ENCODE assay signal across 8 mouse cellular contexts in genomic region chr17:34263068-34263467, GRCm38 (mm10). TPM values are rescaled to one million over a fixed set of nuclear protein-coding genes. Genes with fewer than 3 reads are reported as not detected.
DNase-seq lines count a peak whose midpoint lies in the region; ATAC-seq lines count a peak whose summit lies in the region.

No protein-coding gene starts in this region.

- H3K27ac ChIP-seq in embryonic facial prominence, embryonic 11.5 days (replicated peaks; ENCODE audit: low read depth, low read length), result no peak overlapping the region
- H3K27ac ChIP-seq in heart, embryonic 10.5 days, result no peak overlapping the region
- H3K27ac ChIP-seq in limb, embryonic 13.5 days, result no peak overlapping the region
- no peak overlapping the region for H3K27ac ChIP-seq in midbrain, embryonic 14.5 days (replicated peaks; ENCODE audit: low read depth, low read length)

- WGBS in embryonic facial prominence, embryonic 11.5 days, result 0% methylated on average over 8 of the region's 8 CpGs
- 0% methylated on average over 8 of the region's 8 CpGs for WGBS in heart, embryonic 10.5 days
- WGBS in limb, embryonic 13.5 days, result 0% methylated on average over 8 of the region's 8 CpGs
- WGBS in midbrain, embryonic 14.5 days, result under 1% methylated on average over 8 of the region's 8 CpGs

- ATAC-seq in embryonic facial prominence, embryonic 11.5 days (replicated peaks; ENCODE audit: insufficient number of reproducible peaks, low FRiP score, low TSS enrichment, low read depth), result peak; percentile 76
- peak; percentile 88 for ATAC-seq in limb, embryonic 13.5 days (ENCODE audit: low FRiP score, low read depth)
- ATAC-seq in midbrain, embryonic 14.5 days (ENCODE audit: low FRiP score, low TSS enrichment), result peak; percentile 78

- no peaks in the 10 kb centered on the region; the same call in none of the 2 replicates for H3K4me1 ChIP-seq in embryonic facial prominence, embryonic 11.5 days (ENCODE audit: control insufficient read depth, insufficient read depth, low read length)
- H3K4me1 ChIP-seq in heart, embryonic 10.5 days, result peaks cover 17% of the 10 kb centered on the region
- H3K4me1 ChIP-seq in limb, embryonic 13.5 days, result peaks cover 18% of the 10 kb centered on the region
- peaks cover 8% of the 10 kb centered on the region; the same call in 1 of the 2 replicates for H3K4me1 ChIP-seq in midbrain, embryonic 14.5 days (ENCODE audit: control insufficient read depth, insufficient read depth, low read length)

- H3K27me3 ChIP-seq in embryonic facial prominence, embryonic 11.5 days (ENCODE audit: control insufficient read depth, insufficient read depth, low read length), result peaks cover 13% of the 10 kb centered on the region
- H3K27me3 ChIP-seq in heart, embryonic 10.5 days (ENCODE audit: insufficient read depth, poor library complexity, severe bottlenecking), result peaks cover 34% of the 10 kb centered on the region
- H3K27me3 ChIP-seq in limb, embryonic 13.5 days, result peaks cover 56% of the 10 kb centered on the region
- H3K27me3 ChIP-seq in midbrain, embryonic 14.5 days (ENCODE audit: control insufficient read depth, insufficient read depth, low read length), result peaks cover 22% of the 10 kb centered on the region

- no peak overlapping the region for H3K9ac ChIP-seq in embryonic facial prominence, embryonic 11.5 days (replicated peaks; ENCODE audit: low read length)
- no peak overlapping the region for H3K9ac ChIP-seq in limb, embryonic 13.5 days
- H3K9ac ChIP-seq in midbrain, embryonic 14.5 days (replicated peaks; ENCODE audit: low read length), result 0 out of 2 replicates have a peak overlapping the region, but pooled peaks have one; percentile 26

- H3K9me3 ChIP-seq in embryonic facial prominence, embryonic 11.5 days (replicated peaks; ENCODE audit: control insufficient read depth, low read length), result no peaks in the 10 kb centered on the region
- H3K9me3 ChIP-seq in heart, embryonic 10.5 days, result no peaks in the 10 kb centered on the region
- no peaks in the 10 kb centered on the region for H3K9me3 ChIP-seq in limb, embryonic 13.5 days
- no peaks in the 10 kb centered on the region for H3K9me3 ChIP-seq in midbrain, embryonic 14.5 days (ENCODE audit: control insufficient read depth, low read length)

- peak overlapping the region; percentile 96 for H3K4me2 ChIP-seq in embryonic facial prominence, embryonic 11.5 days (ENCODE audit: low read depth, low read length)
- peak overlapping the region; percentile 96 for H3K4me2 ChIP-seq in limb, embryonic 13.5 days (replicated peaks)
- H3K4me2 ChIP-seq in midbrain, embryonic 14.5 days (ENCODE audit: low read length), result peak overlapping the region; percentile 96

- H3K36me3 ChIP-seq in embryonic facial prominence, embryonic 11.5 days (replicated peaks; ENCODE audit: control insufficient read depth, insufficient read depth, low read depth, low read length), result no peaks in the 10 kb centered on the region
- H3K36me3 ChIP-seq in heart, embryonic 10.5 days, result no peaks in the 10 kb centered on the region
- no peaks in the 10 kb centered on the region for H3K36me3 ChIP-seq in limb, embryonic 13.5 days
- no peaks in the 10 kb centered on the region for H3K36me3 ChIP-seq in midbrain, embryonic 14.5 days (ENCODE audit: control insufficient read depth, insufficient read depth, low read length)

- peak overlapping the region; percentile 31 for H3K4me3 ChIP-seq in embryonic facial prominence, embryonic 11.5 days (ENCODE audit: low read depth, low read length)
- H3K4me3 ChIP-seq in heart, embryonic 10.5 days, result peak overlapping the region; percentile 74
- peak overlapping the region; percentile 52 for H3K4me3 ChIP-seq in limb, embryonic 13.5 days
- H3K4me3 ChIP-seq in midbrain, embryonic 14.5 days (replicated peaks; ENCODE audit: low read depth, low read length), result peak overlapping the region; percentile 50

- DNase-seq in 3T3-L1 (ENCODE audit: low read depth, low spot score), result peak; percentile 69
- DNase-seq in adrenal gland, postnatal 14 days, result peak; percentile 75
- peak; percentile 91 for DNase-seq in embryonic facial prominence, embryonic 11.5 days (ENCODE audit: low spot score)
- peak; percentile 81 for DNase-seq in heart, embryonic 10.5 days (ENCODE audit: low spot score)
- DNase-seq in kidney, adult 9 months, result peak; percentile 88
- DNase-seq in midbrain, embryonic 14.5 days, result peak; percentile 92
- DNase-seq in spleen, postnatal 10 days (ENCODE audit: low spot score in 2 of 2), result peak; percentile 59 to 75

RNA-seq across cellular contexts. Expression of gene H2-Ab1, which starts 5.6 kb away (rescaled TPM):
- total RNA-seq in adrenal gland, postnatal 14 days (2021), result 19.8 and 71.0 TPM in 2 replicates
- polyA plus RNA-seq in embryonic facial prominence, embryonic 11.5 days (2014; fragmentation: Nextera tagmentation; extraction: Ambion mirVana), result 3.5 and 3.8 TPM in 2 replicates
- polyA plus RNA-seq in heart, embryonic 10.5 days (2016; fragmentation: Nextera tagmentation; extraction: Ambion mirVana), result 13.2 and 14.6 TPM in 2 replicates
- 2.9 and 4.2 TPM in 2 replicates for polyA plus RNA-seq in limb, embryonic 13.5 days (2015; fragmentation: Nextera tagmentation; extraction: Ambion mirVana)
- 1.1 and 2.0 TPM in 2 replicates for polyA plus RNA-seq in midbrain, embryonic 14.5 days (2014; fragmentation: Nextera tagmentation; extraction: Ambion mirVana)

RNA-seq across cellular contexts. Expression of gene H2-Ob, which starts 24.4 kb away (rescaled TPM):
- 1.3 and 16.6 TPM in 2 replicates for total RNA-seq in adrenal gland, postnatal 14 days (2021)
- polyA plus RNA-seq in embryonic facial prominence, embryonic 11.5 days (2014; fragmentation: Nextera tagmentation; extraction: Ambion mirVana), result not detected in 2 replicates
- not detected in 2 replicates for polyA plus RNA-seq in heart, embryonic 10.5 days (2016; fragmentation: Nextera tagmentation; extraction: Ambion mirVana)
- not detected in 2 replicates for polyA plus RNA-seq in limb, embryonic 13.5 days (2015; fragmentation: Nextera tagmentation; extraction: Ambion mirVana)
- not detected in 2 replicates for polyA plus RNA-seq in midbrain, embryonic 14.5 days (2014; fragmentation: Nextera tagmentation; extraction: Ambion mirVana)

RNA-seq across cellular contexts. Expression of gene H2-Aa, which starts 24.6 kb away (rescaled TPM):
- 21.7 and 108 TPM in 2 replicates for total RNA-seq in adrenal gland, postnatal 14 days (2021)
- polyA plus RNA-seq in embryonic facial prominence, embryonic 11.5 days (2014; fragmentation: Nextera tagmentation; extraction: Ambion mirVana), result not detected in 2 replicates
- 0.11 TPM in 1 of 2 replicates, not detected in the other for polyA plus RNA-seq in heart, embryonic 10.5 days (2016; fragmentation: Nextera tagmentation; extraction: Ambion mirVana)
- 2.2 and 2.6 TPM in 2 replicates for polyA plus RNA-seq in limb, embryonic 13.5 days (2015; fragmentation: Nextera tagmentation; extraction: Ambion mirVana)
- 0.83 TPM in 1 of 2 replicates, not detected in the other for polyA plus RNA-seq in midbrain, embryonic 14.5 days (2014; fragmentation: Nextera tagmentation; extraction: Ambion mirVana)

RNA-seq across cellular contexts. Expression of gene H2-Eb1, which starts 42.6 kb away (rescaled TPM):
- 22.8 and 92.3 TPM in 2 replicates for total RNA-seq in adrenal gland, postnatal 14 days (2021)
- 1.2 and 1.5 TPM in 2 replicates for polyA plus RNA-seq in embryonic facial prominence, embryonic 11.5 days (2014; fragmentation: Nextera tagmentation; extraction: Ambion mirVana)
- 1.4 TPM in 2 replicates for polyA plus RNA-seq in heart, embryonic 10.5 days (2016; fragmentation: Nextera tagmentation; extraction: Ambion mirVana)
- 2.6 and 2.9 TPM in 2 replicates for polyA plus RNA-seq in limb, embryonic 13.5 days (2015; fragmentation: Nextera tagmentation; extraction: Ambion mirVana)
- 2.4 and 2.7 TPM in 2 replicates for polyA plus RNA-seq in midbrain, embryonic 14.5 days (2014; fragmentation: Nextera tagmentation; extraction: Ambion mirVana)

RNA-seq across cellular contexts. Expression of gene Tap2, which starts 59.7 kb away (rescaled TPM):
- total RNA-seq in adrenal gland, postnatal 14 days (2021), result 33.2 and 34.9 TPM in 2 replicates
- 0.77 and 1.2 TPM in 2 replicates for polyA plus RNA-seq in embryonic facial prominence, embryonic 11.5 days (2014; fragmentation: Nextera tagmentation; extraction: Ambion mirVana)
- polyA plus RNA-seq in heart, embryonic 10.5 days (2016; fragmentation: Nextera tagmentation; extraction: Ambion mirVana), result 0.48 and 0.51 TPM in 2 replicates
- 2.0 and 3.1 TPM in 2 replicates for polyA plus RNA-seq in limb, embryonic 13.5 days (2015; fragmentation: Nextera tagmentation; extraction: Ambion mirVana)
- 0.77 and 1.6 TPM in 2 replicates for polyA plus RNA-seq in midbrain, embryonic 14.5 days (2014; fragmentation: Nextera tagmentation; extraction: Ambion mirVana)
